Mouse (Mus musculus) lung, adult 2 months (tissue): Measurements from ENCODE around the gene Mcrip2.
"Not testable (repeated sequence)": the region's sequence is repeated elsewhere in the genome, so short reads cannot be mapped to it uniquely, and the experiment has no call there.

Experiments used
- CTCF ChIP-seq: fragments of 200-500 bp; IDR thresholded peaks from 2 replicates; pipeline ENCODE4 v1.5.1; 2011; ENCODE audit warnings: mild to moderate bottlenecking, low read length, control low read depth; ENCODE audit not compliant: insufficient read depth
- POLR2A ChIP-seq: fragments of 200-500 bp; IDR thresholded peaks from 2 replicates; pipeline ENCODE4 v1.6.1; 2011; ENCODE audit warnings: low read depth, mild to moderate bottlenecking, control low read depth, low read length, borderline replicate concordance; ENCODE audit errors: extremely low read depth

GRCm38 (mm10) chr17:25871566-25871965, 3.0 kb upstream of the Mcrip2 start:
- TF ChIP-seq CTCF, POLR2A: not testable (repeated sequence)
